Mouse (Mus musculus) stomach, embryonic 15.5 days (tissue): Measurements from ENCODE around the gene Def6. TPM values are rescaled to one million over a fixed set of nuclear protein-coding genes. Genes with fewer than 3 reads are reported as not detected.
A peak's percentile ranks its signal among the peaks of the same experiment; 100 is the strongest.

ENCODE experiments used
- ATAC-seq: fragments of 200-750 bp; cut with Nextera tagmentation; 2 replicates; pipeline ENCODE4 v1.8.0; 2017; ENCODE audit warnings: low read depth, moderate number of reproducible peaks, moderate TSS enrichment; ENCODE audit not compliant: insufficient read depth, low FRiP score
- H3K27ac ChIP-seq: fragments of 300-500 bp; sonication (generic); 2 replicates; pipeline ENCODE4 v1.5.1; 2015; ENCODE audit warnings: mild to moderate bottlenecking, inconsistent platforms
- H3K27me3 ChIP-seq: fragments of 300-500 bp; sonication (generic); replicated peaks from 2 replicates; pipeline ENCODE4 v1.6.1; 2015; ENCODE audit warnings: inconsistent platforms
- H3K36me3 ChIP-seq: fragments of 300-500 bp; sonication (generic); 2 replicates; pipeline ENCODE4 v1.6.1; 2015; ENCODE audit warnings: inconsistent platforms
- H3K4me1 ChIP-seq: fragments of 300-500 bp; sonication (generic); 2 replicates; pipeline ENCODE4 v1.6.1; 2015; ENCODE audit warnings: inconsistent platforms
- H3K4me2 ChIP-seq: fragments of 300-500 bp; sonication (generic); 2 replicates; pipeline ENCODE4 v1.6.1; 2015; ENCODE audit warnings: mild to moderate bottlenecking, inconsistent platforms
- H3K4me3 ChIP-seq: fragments of 300-500 bp; sonication (generic); replicated peaks from 2 replicates; pipeline ENCODE4 v1.5.1; 2015; ENCODE audit warnings: inconsistent platforms
- H3K9ac ChIP-seq: fragments of 300-500 bp; sonication (generic); 2 replicates; pipeline ENCODE4 v1.6.1; 2015; ENCODE audit warnings: inconsistent platforms
- H3K9me3 ChIP-seq: fragments of 300-500 bp; sonication (generic); 2 replicates; pipeline ENCODE4 v1.6.1; 2016; ENCODE audit warnings: inconsistent platforms
- WGBS: fragments of 180-500 bp; shearing (Covaris S2); methylation state at CpG from one replicate; pipeline ENCODE4 v1.1.7; 2015; 5-methylcytosine and 5-hydroxymethylcytosine counted together
- polyA plus RNA-seq: library from polyadenylated mRNA; unstranded; fragments of >200 nt; fragmentation: Nextera tagmentation; extraction: Ambion mirVana; gene quantifications from 2 replicates; pipeline ENCODE4 v1.2.1, GENCODE M21; 2015

Def6 gene
- polyA plus RNA-seq, 1 experiment from 2014 or later, result 9.6 TPM

- Histone ChIP-seq H3K4me3 (peak within 1 kb of the TSS; percentile 90), H3K27ac (peak within 1 kb of the TSS; percentile 91), H3K36me3 (peaks cover 5% of the 10 kb centered on the region; the same call in 1 of the 2 replicates), H3K9ac (peak within 1 kb of the TSS; percentile 95), H3K4me1 (peaks cover 17% of the 10 kb centered on the region), H3K9me3 (no peaks in the 10 kb centered on the region), H3K27me3 (no peaks in the 10 kb centered on the region), H3K4me2 (peak within 1 kb of the TSS; percentile 87)
- under 1% methylated on average over 45 of the region's 57 CpGs for WGBS
- peak; percentile 94 for ATAC-seq
These were observed 25.0 kb downstream of the Def6 start, which contains the start of gene Ppard for GRCm38 (mm10) chr17:28232475-28233060. TSS of gene Ppard (plus strand) at chr17:28232700.

GRCm38 (mm10) chr17:28233091-28233731 is 25.6 kb downstream of the Def6 start:
- ATAC-seq, result no peak; the same call in 1 of the 2 replicates
- Histone ChIP-seq H3K9me3 (no peaks in the 10 kb centered on the region), H3K36me3 (no peaks in the 10 kb centered on the region), H3K27me3 (no peaks in the 10 kb centered on the region), H3K4me2 (peak overlapping the region; percentile 87), H3K4me3 (peak overlapping the region; percentile 90), H3K27ac (peak overlapping the region; percentile 91), H3K4me1 (peaks cover 17% of the 10 kb centered on the region), H3K9ac (peak overlapping the region; percentile 95)
- 4% methylated on average over 17 of the region's 17 CpGs for WGBS

- no peak overlapping the region for H3K9ac ChIP-seq
- no peak overlapping the region for H3K4me3 ChIP-seq
- H3K4me2 ChIP-seq, result peak overlapping the region; percentile 27; the same call in 1 of the 2 replicates
- H3K9me3 ChIP-seq, result no peaks in the 10 kb centered on the region
- no peaks in the 10 kb centered on the region for H3K27me3 ChIP-seq
- no peak for ATAC-seq
- peaks cover 17% of the 10 kb centered on the region for H3K4me1 ChIP-seq
- peak overlapping the region; percentile 55 for H3K27ac ChIP-seq
- H3K36me3 ChIP-seq, result 0 out of 2 replicates have a peak, but pooled peaks cover 3% of the 10 kb centered on the region
- WGBS, result 80% methylated on average over 5 of the region's 5 CpGs
These were observed 27.1 kb downstream of the Def6 start for GRCm38 (mm10) chr17:28234641-28235040.

GRCm38 (mm10) chr17:28235982-28236635 is 28.5 kb downstream of the Def6 start:
- Histone ChIP-seq H3K4me3 (no peak overlapping the region), H3K4me1 (peaks cover 17% of the 10 kb centered on the region), H3K27ac (no peak overlapping the region), H3K27me3 (no peaks in the 10 kb centered on the region), H3K9me3 (no peaks in the 10 kb centered on the region), H3K4me2 (no peak overlapping the region), H3K36me3 (0 out of 2 replicates have a peak, but pooled peaks cover 6% of the 10 kb centered on the region), H3K9ac (no peak overlapping the region)
- ATAC-seq, result no peak
- WGBS, result 76% methylated on average over 7 of the region's 7 CpGs

- no peak for ATAC-seq
- no peak overlapping the region for H3K4me3 ChIP-seq
- H3K36me3 ChIP-seq, result 0 out of 2 replicates have a peak, but pooled peaks cover 6% of the 10 kb centered on the region
- no peak overlapping the region for H3K27ac ChIP-seq
- no peak overlapping the region for H3K9ac ChIP-seq
- H3K9me3 ChIP-seq, result no peaks in the 10 kb centered on the region
- H3K27me3 ChIP-seq, result no peaks in the 10 kb centered on the region
- H3K4me1 ChIP-seq, result peaks cover 17% of the 10 kb centered on the region
- no peak overlapping the region for H3K4me2 ChIP-seq
- WGBS, result 74% methylated on average over 4 of the region's 4 CpGs
These were observed 29.0 kb downstream of the Def6 start for GRCm38 (mm10) chr17:28236636-28237015.

GRCm38 (mm10) chr17:28237362-28237761 is 29.8 kb downstream of the Def6 start:
- Histone ChIP-seq H3K9ac (no peak overlapping the region), H3K36me3 (0 out of 2 replicates have a peak, but pooled peaks cover 6% of the 10 kb centered on the region), H3K27me3 (no peaks in the 10 kb centered on the region), H3K4me2 (no peak overlapping the region), H3K9me3 (no peaks in the 10 kb centered on the region), H3K27ac (no peak overlapping the region), H3K4me1 (peaks cover 14% of the 10 kb centered on the region), H3K4me3 (no peak overlapping the region)
- 79% methylated on average over 5 of the region's 5 CpGs for WGBS
- ATAC-seq, result no peak

- 81% methylated on average over 6 of the region's 6 CpGs for WGBS
- Histone ChIP-seq H3K9ac (no peak overlapping the region), H3K4me2 (no peak overlapping the region), H3K9me3 (no peaks in the 10 kb centered on the region), H3K4me3 (no peak overlapping the region), H3K36me3 (0 out of 2 replicates have a peak, but pooled peaks cover 6% of the 10 kb centered on the region), H3K27ac (no peak overlapping the region), H3K4me1 (peaks cover 14% of the 10 kb centered on the region), H3K27me3 (no peaks in the 10 kb centered on the region)
- peak; percentile 37; the same call in 1 of the 2 replicates for ATAC-seq
These were observed 30.3 kb downstream of the Def6 start for GRCm38 (mm10) chr17:28237874-28238273.

- no peak overlapping the region for H3K4me2 ChIP-seq
- H3K9me3 ChIP-seq, result no peaks in the 10 kb centered on the region
- 0 out of 2 replicates have a peak, but pooled peaks cover 6% of the 10 kb centered on the region for H3K36me3 ChIP-seq
- WGBS, result 91% methylated on average over 5 of the region's 5 CpGs
- no peak for ATAC-seq
- no peak overlapping the region for H3K27ac ChIP-seq
- H3K4me1 ChIP-seq, result peaks cover 13% of the 10 kb centered on the region
- no peak overlapping the region for H3K9ac ChIP-seq
- H3K4me3 ChIP-seq, result no peak overlapping the region
- H3K27me3 ChIP-seq, result no peaks in the 10 kb centered on the region
These were observed 33.3 kb downstream of the Def6 start for GRCm38 (mm10) chr17:28240846-28241245.

GRCm38 (mm10) chr17:28242296-28242695 is 34.7 kb downstream of the Def6 start:
- no peaks in the 10 kb centered on the region for H3K27me3 ChIP-seq
- no peak overlapping the region for H3K27ac ChIP-seq
- H3K4me1 ChIP-seq, result peaks cover 13% of the 10 kb centered on the region
- no peak overlapping the region for H3K9ac ChIP-seq
- no peaks in the 10 kb centered on the region for H3K9me3 ChIP-seq
- 73% methylated on average over 6 of the region's 6 CpGs for WGBS
- no peak overlapping the region for H3K4me3 ChIP-seq
- no peak for ATAC-seq
- 0 out of 2 replicates have a peak, but pooled peaks cover 6% of the 10 kb centered on the region for H3K36me3 ChIP-seq
- H3K4me2 ChIP-seq, result no peak overlapping the region

GRCm38 (mm10) chr17:28244214-28244613 is 36.6 kb downstream of the Def6 start:
- Histone ChIP-seq H3K27ac (no peak overlapping the region; the same call in 1 of the 2 replicates), H3K4me1 (peaks cover 20% of the 10 kb centered on the region), H3K27me3 (no peaks in the 10 kb centered on the region), H3K36me3 (peaks cover 3% of the 10 kb centered on the region; the same call in 1 of the 2 replicates), H3K4me3 (no peak overlapping the region), H3K9me3 (no peaks in the 10 kb centered on the region), H3K9ac (no peak overlapping the region), H3K4me2 (no peak overlapping the region)
- 74% methylated on average over 6 of the region's 6 CpGs for WGBS
- 0 out of 2 replicates have a peak, but pooled peaks have one; percentile 25 for ATAC-seq

GRCm38 (mm10) chr17:28244714-28245113 is 37.1 kb downstream of the Def6 start:
- H3K9ac ChIP-seq, result no peak overlapping the region
- peak; percentile 47; the same call in 1 of the 2 replicates for ATAC-seq
- H3K9me3 ChIP-seq, result no peaks in the 10 kb centered on the region
- no peak overlapping the region for H3K4me3 ChIP-seq
- no peak overlapping the region for H3K4me2 ChIP-seq
- 40% methylated on average over 6 of the region's 6 CpGs for WGBS
- H3K36me3 ChIP-seq, result peaks cover 3% of the 10 kb centered on the region; the same call in 1 of the 2 replicates
- H3K27me3 ChIP-seq, result no peaks in the 10 kb centered on the region
- H3K4me1 ChIP-seq, result peaks cover 20% of the 10 kb centered on the region
- no peak overlapping the region; the same call in 1 of the 2 replicates for H3K27ac ChIP-seq
